Mouse (Mus musculus) erythroblast, embryonic 14.5 days (primary cell): Measurements from ENCODE around the gene Hs6st1. TPM values are rescaled to one million over a fixed set of nuclear protein-coding genes. Genes with fewer than 3 reads are reported as not detected.
A peak's percentile ranks its signal among the peaks of the same experiment; 100 is the strongest.

Experiments
- H3K27me3 ChIP-seq: 2 replicates; pipeline ENCODE4 v1.6.1; 2012; ENCODE audit warnings: inconsistent platforms; ENCODE audit not compliant: control insufficient read depth
- H3K36me3 ChIP-seq: 2 replicates; pipeline ENCODE4 v1.6.1; 2012; ENCODE audit warnings: mild to moderate bottlenecking, inconsistent platforms; ENCODE audit not compliant: control insufficient read depth
- H3K4me1 ChIP-seq: 2 replicates; pipeline ENCODE4 v1.6.1; 2012; ENCODE audit warnings: inconsistent platforms; ENCODE audit not compliant: control insufficient read depth
- H3K4me3 ChIP-seq: replicated peaks from 2 replicates; pipeline ENCODE3; 2012; ENCODE audit warnings: moderate library complexity, mild to moderate bottlenecking, inconsistent platforms
- H3K9me3 ChIP-seq: 2 replicates; pipeline ENCODE4 v1.6.1; 2012; ENCODE audit warnings: low read length, inconsistent platforms, mixed read lengths; ENCODE audit not compliant: control insufficient read depth
- GATA1 ChIP-seq: IDR thresholded peaks from 2 replicates; pipeline ENCODE4 v1.6.1; 2012; ENCODE audit warnings: low read length, inconsistent platforms, mixed read lengths
- TAL1 ChIP-seq: IDR thresholded peaks from 3 replicates; pipeline ENCODE4 v1.6.1; 2012; ENCODE audit warnings: low read length, inconsistent platforms, mixed read lengths
- polyA plus RNA-seq: library from polyadenylated mRNA; stranded (reverse); fragments of >175 nt; gene quantifications from 2 replicates; pipeline ENCODE4 v1.2.3, GENCODE M21; 2012

Gene Hs6st1
- polyA plus RNA-seq, 1 experiment, result 20.5 TPM

DNA sequence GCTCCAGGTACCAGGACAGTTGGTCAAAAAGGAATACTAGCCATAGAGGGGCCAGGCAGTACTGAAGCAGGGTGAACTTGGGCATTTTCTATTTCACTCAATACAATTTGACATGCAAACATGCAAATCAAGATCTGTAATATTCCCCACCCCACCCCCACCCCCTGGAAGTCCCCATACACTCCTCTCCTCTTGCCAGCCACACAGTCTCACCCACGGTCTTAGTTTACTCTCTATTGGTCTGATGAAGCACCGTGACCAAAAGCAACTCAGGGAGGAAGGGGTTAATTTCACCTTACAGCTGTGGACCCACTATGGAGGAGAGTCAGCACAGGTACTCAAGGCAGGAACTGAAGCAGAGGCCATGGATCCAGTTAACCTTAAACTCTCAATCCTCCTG, 14.6 kb upstream of the Hs6st1 start:
- peaks cover 26% of the 10 kb centered on the region for H3K4me1 ChIP-seq
- no peaks in the 10 kb centered on the region; the same call in 1 of the 2 replicates for H3K27me3 ChIP-seq
- TF ChIP-seq TAL1 (no peak), GATA1 (no peak)
- no peak overlapping the region for H3K4me3 ChIP-seq
- no peaks in the 10 kb centered on the region for H3K36me3 ChIP-seq
- H3K9me3 ChIP-seq, result no peaks in the 10 kb centered on the region

GRCm38 (mm10) chr1:36054182-36054966, 13.8 kb upstream of the Hs6st1 start:
- Histone ChIP-seq H3K4me1 (peaks cover 26% of the 10 kb centered on the region), H3K9me3 (no peaks in the 10 kb centered on the region), H3K36me3 (no peaks in the 10 kb centered on the region), H3K27me3 (no peaks in the 10 kb centered on the region; the same call in 1 of the 2 replicates), H3K4me3 (no peak overlapping the region)
- TF ChIP-seq GATA1 (peak; percentile 28; the same call in 1 of the 2 replicates), TAL1 (peak; percentile 72)

GRCm38 (mm10) chr1:36054967-36055357, 13.2 kb upstream of the Hs6st1 start:
- Histone ChIP-seq H3K4me1 (peaks cover 29% of the 10 kb centered on the region), H3K9me3 (no peaks in the 10 kb centered on the region), H3K27me3 (no peaks in the 10 kb centered on the region; the same call in 1 of the 2 replicates), H3K36me3 (no peaks in the 10 kb centered on the region), H3K4me3 (no peak overlapping the region)
- no peak for TF ChIP-seq GATA1
- TF ChIP-seq TAL1, result no peak

DNA sequence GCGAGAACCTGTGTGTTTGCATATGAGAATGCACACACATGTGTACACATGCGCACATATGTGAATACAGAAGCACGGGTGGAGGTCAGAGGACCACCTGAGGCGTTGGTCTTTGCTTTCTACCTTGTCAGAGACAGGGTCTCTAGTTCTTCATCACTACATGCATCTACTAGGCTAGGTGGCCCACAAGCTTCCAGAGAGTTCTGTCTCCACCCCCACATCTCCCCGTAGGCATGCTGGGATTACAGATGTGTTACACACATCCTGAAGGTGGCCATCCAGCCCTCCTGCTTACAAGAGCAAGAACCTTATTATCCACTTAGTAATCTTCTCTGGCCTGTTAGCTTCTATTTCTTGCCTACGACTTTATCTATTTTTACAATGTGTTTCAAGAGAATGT, 8.8 kb upstream of the Hs6st1 start:
- no peak for TF ChIP-seq GATA1
- no peak for TF ChIP-seq TAL1
- Histone ChIP-seq H3K36me3 (no peaks in the 10 kb centered on the region), H3K9me3 (no peaks in the 10 kb centered on the region), H3K4me3 (no peak overlapping the region), H3K4me1 (peaks cover 58% of the 10 kb centered on the region), H3K27me3 (no peaks in the 10 kb centered on the region; the same call in 1 of the 2 replicates)

DNA sequence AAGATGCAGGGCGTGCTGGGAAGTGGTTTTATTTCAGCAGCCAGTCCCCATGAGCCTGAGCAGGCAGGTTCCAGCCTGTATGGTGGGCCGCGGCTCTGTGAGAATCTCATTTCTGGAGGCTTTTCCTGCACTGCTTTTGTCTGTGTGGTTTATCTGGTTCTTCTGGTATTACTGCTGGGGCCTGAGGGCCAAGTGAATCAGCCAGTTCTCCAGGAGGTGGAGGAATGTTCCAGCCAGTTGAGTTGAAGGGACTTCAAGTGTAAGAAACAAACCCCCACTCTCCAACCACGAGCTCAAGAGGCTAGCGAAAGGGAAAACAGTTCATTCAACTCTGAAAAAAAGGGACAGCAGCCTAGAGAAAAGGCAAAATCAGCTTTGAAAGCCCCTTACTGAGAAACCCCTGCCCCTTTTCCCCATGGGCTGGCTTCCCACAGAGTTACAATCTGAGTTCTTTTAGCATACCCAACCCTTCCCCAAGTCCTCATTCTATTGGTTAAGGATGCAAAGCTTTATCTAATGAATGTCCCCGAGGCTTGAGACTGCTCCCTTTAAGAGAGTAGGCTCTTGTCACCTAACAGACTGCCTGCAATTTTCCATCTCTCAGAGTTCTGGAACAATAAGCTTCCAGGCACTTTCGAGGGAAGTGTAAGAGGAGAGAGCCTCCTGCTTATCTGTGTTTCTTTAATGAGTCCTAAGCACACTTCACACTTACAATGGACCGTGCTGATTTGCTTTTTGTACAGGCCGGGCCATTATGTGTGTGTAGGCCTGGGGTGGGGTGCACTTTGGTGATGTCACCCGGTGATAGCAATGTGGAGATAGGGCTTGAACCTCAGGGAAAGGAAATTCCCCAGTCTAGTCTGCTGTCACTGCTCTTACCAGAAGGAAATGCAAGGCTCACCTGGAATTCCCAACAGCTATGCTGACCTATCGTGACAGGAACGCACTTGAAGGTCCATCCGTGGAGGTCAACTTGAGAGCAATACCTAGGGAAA, 7.9 kb upstream of the Hs6st1 start:
- no peak for TF ChIP-seq TAL1
- no peak for TF ChIP-seq GATA1
- Histone ChIP-seq H3K4me3 (no peak overlapping the region), H3K4me1 (peaks cover 59% of the 10 kb centered on the region), H3K27me3 (no peaks in the 10 kb centered on the region; the same call in 1 of the 2 replicates), H3K9me3 (no peaks in the 10 kb centered on the region), H3K36me3 (no peaks in the 10 kb centered on the region)

DNA sequence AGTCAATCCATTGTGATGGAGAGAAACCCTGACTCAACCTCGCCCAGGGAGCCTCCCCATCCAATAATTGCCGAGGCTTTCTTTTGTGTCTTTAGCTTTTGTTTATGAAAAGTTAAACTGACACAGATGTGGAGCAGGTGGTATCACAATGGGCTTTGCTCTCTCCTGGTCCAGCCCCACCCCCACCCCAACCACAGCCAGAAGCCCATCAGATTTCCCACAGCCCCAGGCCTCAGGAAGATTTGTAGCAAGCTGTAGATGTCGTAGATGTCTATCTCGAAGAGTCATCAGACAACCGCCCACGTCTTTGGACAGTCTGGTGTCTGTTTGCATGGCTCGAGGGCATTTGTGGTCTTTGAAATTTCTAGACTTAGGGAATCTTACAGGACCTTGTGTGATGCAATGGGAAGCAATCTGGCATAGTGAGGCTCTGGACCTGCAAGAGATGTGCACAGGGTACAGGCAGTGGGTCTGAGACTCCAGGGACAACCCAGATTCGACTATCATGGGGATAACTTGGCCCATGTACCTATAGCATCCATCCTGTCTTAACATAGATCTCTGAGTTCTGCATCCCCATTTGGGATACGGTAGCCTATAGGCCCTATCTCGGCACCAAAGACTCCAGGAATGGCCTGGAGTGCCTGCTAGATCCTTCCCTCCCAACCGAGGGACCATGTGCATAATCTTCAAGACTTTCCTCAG, 6.8 kb upstream of the Hs6st1 start:
- Histone ChIP-seq H3K9me3 (no peaks in the 10 kb centered on the region), H3K36me3 (no peaks in the 10 kb centered on the region), H3K4me3 (no peak overlapping the region), H3K27me3 (no peaks in the 10 kb centered on the region; the same call in 1 of the 2 replicates), H3K4me1 (peaks cover 67% of the 10 kb centered on the region)
- no peak for TF ChIP-seq TAL1
- TF ChIP-seq GATA1, result no peak

GRCm38 (mm10) chr1:36062088-36062805, 6.0 kb upstream of the Hs6st1 start:
- peaks cover 76% of the 10 kb centered on the region for H3K4me1 ChIP-seq
- H3K4me3 ChIP-seq, result no peak overlapping the region
- no peaks in the 10 kb centered on the region; the same call in 1 of the 2 replicates for H3K27me3 ChIP-seq
- H3K9me3 ChIP-seq, result no peaks in the 10 kb centered on the region
- TF ChIP-seq GATA1, result no peak
- TF ChIP-seq TAL1, result peak; percentile 20; the same call in 1 of the 3 replicates
- no peaks in the 10 kb centered on the region for H3K36me3 ChIP-seq
